Mouse (Mus musculus) thymus, adult 18-20 months (tissue): ENCODE results near the gene Gm11564.
"Not testable (repeated sequence)": the region's sequence is repeated elsewhere in the genome, so short reads cannot be mapped to it uniquely, and the experiment has no call there.

Experiments
- DNase-seq, 2 experiments: peaks; one replicate each; pipeline ENCODE4 v3.0.0; 2022; ENCODE audit warnings: mixed read lengths in 2 of 2

Gm11564 gene

GRCm38 (mm10) chr11:99815566-99815965, at the start of gene Gm11564:
Gm11564 (minus strand) TSS chr11:99815666.
- not testable (repeated sequence) for DNase-seq

GRCm38 (mm10) chr11:99864176-99864575, 48.7 kb upstream of the Gm11564 start, which contains the start of gene Gm11559:
Gm11559 (plus strand) TSS chr11:99864476.
- DNase-seq: not testable (repeated sequence)

- DNase-seq: no peak
These were observed 43.3 kb upstream of the Gm11564 start for GRCm38 (mm10) chr11:99858761-99859160.

- DNase-seq: no peak
These were observed 42.2 kb upstream of the Gm11564 start, which contains the start of gene Gm11568 for GRCm38 (mm10) chr11:99857617-99858016. Gm11568 (plus strand) TSS chr11:99857917.

GRCm38 (mm10) chr11:99854121-99854520, 38.7 kb upstream of the Gm11564 start:
- DNase-seq: no peak

- no peak for DNase-seq
These were observed 36.0 kb upstream of the Gm11564 start, which contains the start of gene Krtap4-16 for GRCm38 (mm10) chr11:99851508-99851907. Krtap4-16 (minus strand) TSS chr11:99851608.

GRCm38 (mm10) chr11:99846746-99847145, 31.3 kb upstream of the Gm11564 start:
- DNase-seq: no peak

GRCm38 (mm10) chr11:99842185-99842584, 26.7 kb upstream of the Gm11564 start:
- no peak for DNase-seq

GRCm38 (mm10) chr11:99837966-99838365, 22.5 kb upstream of the Gm11564 start, which contains the start of gene 2300003K06Rik:
2300003K06Rik (minus strand) TSS chr11:99838066.
- DNase-seq: no peak

GRCm38 (mm10) chr11:99809792-99810191, 5.7 kb downstream of the Gm11564 start, which contains the start of gene Krtap4-13:
Krtap4-13 (minus strand) TSS chr11:99809892.
- not testable (repeated sequence) for DNase-seq

GRCm38 (mm10) chr11:99804346-99804745, 11.1 kb downstream of the Gm11564 start, which contains the start of gene Gm11554:
Gm11554 (minus strand) TSS chr11:99804446.
- not testable (repeated sequence) for DNase-seq

- DNase-seq: not testable (repeated sequence)
These were observed 16.6 kb downstream of the Gm11564 start, which contains the start of gene Gm11569 for GRCm38 (mm10) chr11:99798832-99799231. Gm11569 (minus strand) TSS chr11:99798932.

GRCm38 (mm10) chr11:99793367-99793766, 22.1 kb downstream of the Gm11564 start, which contains the start of gene Gm11596:
Gm11596 (minus strand) TSS chr11:99793467.
- no peak for DNase-seq

- DNase-seq: not testable (repeated sequence)
These were observed 30.6 kb downstream of the Gm11564 start, which contains the start of gene Krtap4-9 for GRCm38 (mm10) chr11:99784900-99785299. Krtap4-9 (plus strand) TSS chr11:99785200.

GRCm38 (mm10) chr11:99780604-99781003, 34.9 kb downstream of the Gm11564 start, which contains the start of gene Krtap4-8:
Krtap4-8 (minus strand) TSS chr11:99780704.
- no peak for DNase-seq

GRCm38 (mm10) chr11:99778401-99778800, 37.1 kb downstream of the Gm11564 start:
- DNase-seq: no peak

GRCm38 (mm10) chr11:99772813-99773212, 42.7 kb downstream of the Gm11564 start, which contains the start of gene Gm11595:
Gm11595 (minus strand) TSS chr11:99772913.
- not testable (repeated sequence) for DNase-seq

GRCm38 (mm10) chr11:99768410-99768809, 47.1 kb downstream of the Gm11564 start:
- DNase-seq: no peak
